In the genomic region with DNA sequence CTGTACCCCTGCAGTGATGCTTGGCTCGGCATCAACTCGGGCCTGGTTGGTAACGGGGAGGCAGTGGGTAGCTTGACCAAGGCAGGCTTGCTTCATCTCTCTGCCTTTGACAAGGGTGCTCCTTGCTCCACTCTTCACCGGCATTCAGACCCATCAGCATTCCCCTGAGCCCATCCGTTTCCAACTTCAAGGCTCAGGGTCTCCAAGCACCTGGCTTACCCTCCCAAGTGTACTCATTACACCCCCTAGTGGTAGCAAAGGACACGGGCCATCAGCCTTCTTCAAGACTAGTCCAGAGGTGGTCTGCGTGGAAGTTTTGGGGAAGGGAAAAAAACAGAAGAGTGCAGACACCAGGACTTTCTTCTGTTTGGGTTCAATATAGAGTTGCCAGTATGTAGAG, we compare ENCODE assay signal across 8 mouse cellular contexts.
A peak's percentile ranks its signal among the peaks of the same experiment; 100 is the strongest.
DNase-seq lines count a peak whose midpoint lies in the region; ATAC-seq and TF ChIP-seq lines count a peak whose summit lies in the region.

No protein-coding gene starts in this region.

- 37% methylated on average over 7 of the region's 7 CpGs for WGBS in forebrain, embryonic 13.5 days
- WGBS in neural tube, embryonic 11.5 days: 47% methylated on average over 7 of the region's 7 CpGs

- no peak for TF ChIP-seq POLR2A in brain, embryonic 14.5 days (IDR thresholded peaks at IDR 0.05; ENCODE audit: borderline replicate concordance, extremely low read depth, insufficient read depth, insufficient read length, poor library complexity, severe bottlenecking)

- H3K27ac ChIP-seq in forebrain, embryonic 13.5 days: no peak overlapping the region
- H3K27ac ChIP-seq in neural tube, embryonic 11.5 days (ENCODE audit: low read depth, low read length): no peak overlapping the region

- H3K9me3 ChIP-seq in forebrain, embryonic 13.5 days (replicated peaks): no peaks in the 10 kb centered on the region
- no peaks in the 10 kb centered on the region for H3K9me3 ChIP-seq in neural tube, embryonic 11.5 days (ENCODE audit: control insufficient read depth, low read length)

- ATAC-seq in forebrain, embryonic 13.5 days: peak; percentile 75
- ATAC-seq in neural tube, embryonic 11.5 days (ENCODE audit: insufficient read depth, low FRiP score, low TSS enrichment): peak; percentile 8; the same call in 1 of the 2 replicates
- ATAC-seq in erythroid progenitor cell, adult 5-6 weeks (replicated peaks; ENCODE audit: low FRiP score, poor library complexity, severe bottlenecking): no peak

- H3K36me3 ChIP-seq in forebrain, embryonic 13.5 days (ENCODE audit: poor library complexity, severe bottlenecking): no peaks in the 10 kb centered on the region
- no peaks in the 10 kb centered on the region for H3K36me3 ChIP-seq in neural tube, embryonic 11.5 days (ENCODE audit: control insufficient read depth, insufficient read depth, low read length)

- TF ChIP-seq CTCF in brain, embryonic 14.5 days (IDR thresholded peaks at IDR 0.05; ENCODE audit: borderline replicate concordance, extremely low read depth, insufficient read depth, insufficient read length): peak; percentile 87

- no peak overlapping the region for H3K4me2 ChIP-seq in forebrain, embryonic 13.5 days
- no peak overlapping the region for H3K4me2 ChIP-seq in neural tube, embryonic 11.5 days (ENCODE audit: low read depth)

- H3K9ac ChIP-seq in forebrain, embryonic 13.5 days: no peak overlapping the region
- H3K9ac ChIP-seq in neural tube, embryonic 11.5 days (ENCODE audit: low read length): no peak overlapping the region

- H3K4me3 ChIP-seq in forebrain, embryonic 13.5 days: no peak overlapping the region
- no peak overlapping the region for H3K4me3 ChIP-seq in neural tube, embryonic 11.5 days (ENCODE audit: low read depth, low read length)

- H3K27me3 ChIP-seq in forebrain, embryonic 13.5 days: no peaks in the 10 kb centered on the region
- no peaks in the 10 kb centered on the region for H3K27me3 ChIP-seq in neural tube, embryonic 11.5 days (ENCODE audit: control insufficient read depth, insufficient read depth, low read length)

- H3K4me1 ChIP-seq in forebrain, embryonic 13.5 days: peaks cover 49% of the 10 kb centered on the region
- H3K4me1 ChIP-seq in neural tube, embryonic 11.5 days (ENCODE audit: control insufficient read depth, insufficient read depth, low read length): peaks cover 18% of the 10 kb centered on the region

- DNase-seq in cerebellum, adult 11 months: peak; percentile 35
- DNase-seq in cerebellum, adult 9-11 months: no peak
- peak; percentile 40 for DNase-seq in 416B (ENCODE audit: low read depth)
- DNase-seq in brain, embryonic 14.5 days (ENCODE audit: low read depth): peak; percentile 86
- peak; percentile 41 for DNase-seq in kidney, postnatal 25 days
- DNase-seq in neural tube, embryonic 11.5 days (ENCODE audit: low spot score): peak; percentile 69
